Mouse (Mus musculus) intestine, embryonic 15.5 days (tissue): ENCODE results near the gene Tk1. TPM values are rescaled to one million over a fixed set of nuclear protein-coding genes. Genes with fewer than 3 reads are reported as not detected.
A peak's percentile ranks its signal among the peaks of the same experiment; 100 is the strongest.

Experiments
- ATAC-seq: fragments of 200-750 bp; cut with Nextera tagmentation; 2 replicates; pipeline ENCODE4 v1.8.0; 2017; ENCODE audit warnings: moderate TSS enrichment, moderate library complexity
- H3K27ac ChIP-seq: fragments of 300-500 bp; sonication (generic); 2 replicates; pipeline ENCODE4 v1.5.1; 2015; ENCODE audit warnings: mild to moderate bottlenecking, inconsistent platforms
- H3K27me3 ChIP-seq: fragments of 300-500 bp; sonication (generic); replicated peaks from 2 replicates; pipeline ENCODE4 v1.6.1; 2015; ENCODE audit warnings: inconsistent platforms
- H3K36me3 ChIP-seq: fragments of 300-500 bp; sonication (generic); 2 replicates; pipeline ENCODE4 v1.6.1; 2015; ENCODE audit warnings: inconsistent platforms
- H3K4me1 ChIP-seq: fragments of 300-500 bp; sonication (generic); replicated peaks from 2 replicates; pipeline ENCODE4 v1.6.1; 2015; ENCODE audit warnings: inconsistent platforms
- H3K4me2 ChIP-seq: fragments of 300-500 bp; sonication (generic); replicated peaks from 2 replicates; pipeline ENCODE4 v1.6.1; 2015; ENCODE audit warnings: mild to moderate bottlenecking, inconsistent platforms
- H3K4me3 ChIP-seq: fragments of 300-500 bp; sonication (generic); replicated peaks from 2 replicates; pipeline ENCODE4 v1.5.1; 2015; ENCODE audit warnings: inconsistent platforms
- H3K9ac ChIP-seq: fragments of 300-500 bp; sonication (generic); 2 replicates; pipeline ENCODE4 v1.6.1; 2015; ENCODE audit warnings: inconsistent platforms
- H3K9me3 ChIP-seq: fragments of 300-500 bp; sonication (generic); 2 replicates; pipeline ENCODE4 v1.6.1; 2016; ENCODE audit warnings: inconsistent platforms
- WGBS: fragments of 180-500 bp; shearing (Covaris S2); methylation state at CpG from one replicate; pipeline ENCODE4 v1.1.7; 2015; 5-methylcytosine and 5-hydroxymethylcytosine counted together
- polyA plus RNA-seq: library from polyadenylated mRNA; unstranded; fragments of >200 nt; fragmentation: Nextera tagmentation; extraction: Ambion mirVana; gene quantifications from 2 replicates; pipeline ENCODE4 v1.2.1, GENCODE M21; 2015

Gene Tk1
- polyA plus RNA-seq, 1 experiment from 2014 or later, result 144 TPM

GRCm38 (mm10) chr11:117828149-117828887 is 2.4 kb upstream of the Tk1 start:
- Histone ChIP-seq H3K4me2 (peak overlapping the region; percentile 79), H3K9ac (peak overlapping the region; percentile 11; the same call in 1 of the 2 replicates), H3K36me3 (0 out of 2 replicates have a peak, but pooled peaks cover 1% of the 10 kb centered on the region), H3K9me3 (no peaks in the 10 kb centered on the region), H3K4me3 (no peak overlapping the region), H3K27me3 (no peaks in the 10 kb centered on the region), H3K27ac (peak overlapping the region; percentile 94), H3K4me1 (peaks cover 63% of the 10 kb centered on the region)
- peak; percentile 31; the same call in 1 of the 2 replicates for ATAC-seq
- 56% methylated on average over 18 of the region's 18 CpGs for WGBS

- H3K36me3 ChIP-seq, result 0 out of 2 replicates have a peak, but pooled peaks cover 5% of the 10 kb centered on the region
- WGBS, result 39% methylated on average over 3 of the region's 3 CpGs
- H3K27me3 ChIP-seq, result no peaks in the 10 kb centered on the region
- peak overlapping the region; percentile 79 for H3K4me2 ChIP-seq
- peak overlapping the region; percentile 94 for H3K27ac ChIP-seq
- no peaks in the 10 kb centered on the region for H3K9me3 ChIP-seq
- H3K9ac ChIP-seq, result peak overlapping the region; percentile 11
- no peak for ATAC-seq
- no peak overlapping the region for H3K4me3 ChIP-seq
- H3K4me1 ChIP-seq, result peaks cover 69% of the 10 kb centered on the region
Measured at GRCm38 (mm10) chr11:117827386-117827785, 1.5 kb upstream of the Tk1 start.

DNA sequence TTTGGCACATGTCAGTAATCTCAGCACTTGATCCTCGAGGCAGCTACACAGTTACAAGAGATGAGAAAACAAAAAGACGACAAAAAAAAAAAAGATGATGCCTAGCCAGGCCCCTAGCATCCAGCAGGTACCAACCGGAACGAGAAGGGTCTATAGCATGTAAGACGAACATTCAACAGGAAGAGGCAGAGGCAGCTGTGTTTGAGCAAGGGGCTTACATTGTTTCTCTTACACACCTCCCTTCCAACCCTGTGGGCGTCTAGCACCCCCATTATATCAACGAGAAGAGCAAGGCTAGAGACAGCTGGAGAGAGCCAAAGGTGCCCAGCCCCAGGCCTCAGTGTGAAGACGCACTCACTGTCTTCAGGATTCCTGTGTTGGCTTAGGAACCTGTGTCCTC is 1.0 kb upstream of the Tk1 start:
- Histone ChIP-seq H3K9ac (peak overlapping the region; percentile 11; the same call in 1 of the 2 replicates), H3K27ac (peak overlapping the region; percentile 94), H3K4me1 (peaks cover 68% of the 10 kb centered on the region), H3K4me2 (peak overlapping the region; percentile 79), H3K36me3 (0 out of 2 replicates have a peak, but pooled peaks cover 6% of the 10 kb centered on the region), H3K4me3 (no peak overlapping the region), H3K27me3 (no peaks in the 10 kb centered on the region), H3K9me3 (no peaks in the 10 kb centered on the region)
- no peak for ATAC-seq
- WGBS, result 47% methylated on average over 8 of the region's 8 CpGs

GRCm38 (mm10) chr11:117826164-117826563 is 272 bp upstream of the Tk1 start:
- H3K9me3 ChIP-seq, result no peaks in the 10 kb centered on the region
- H3K4me2 ChIP-seq, result peak overlapping the region; percentile 79
- no peaks in the 10 kb centered on the region for H3K27me3 ChIP-seq
- 0 out of 2 replicates have a peak, but pooled peaks cover 8% of the 10 kb centered on the region for H3K36me3 ChIP-seq
- ATAC-seq, result peak; percentile 6; the same call in 1 of the 2 replicates
- peak overlapping the region; percentile 89 for H3K27ac ChIP-seq
- H3K9ac ChIP-seq, result peak overlapping the region; percentile 65
- H3K4me3 ChIP-seq, result peak overlapping the region; percentile 59
- WGBS, result 8% methylated on average over 5 of the region's 5 CpGs
- H3K4me1 ChIP-seq, result peaks cover 67% of the 10 kb centered on the region

- 12% methylated on average over 23 of the region's 23 CpGs for WGBS
- Histone ChIP-seq H3K27ac (peak overlapping the region; percentile 72), H3K9me3 (no peaks in the 10 kb centered on the region), H3K9ac (peak overlapping the region; percentile 65), H3K4me2 (peak overlapping the region; percentile 79), H3K4me3 (peak overlapping the region; percentile 59), H3K4me1 (peaks cover 53% of the 10 kb centered on the region), H3K27me3 (no peaks in the 10 kb centered on the region), H3K36me3 (peaks cover 21% of the 10 kb centered on the region)
- peak; percentile 46 for ATAC-seq
Measured at GRCm38 (mm10) chr11:117824060-117824969, 1.6 kb downstream of the Tk1 start.

DNA sequence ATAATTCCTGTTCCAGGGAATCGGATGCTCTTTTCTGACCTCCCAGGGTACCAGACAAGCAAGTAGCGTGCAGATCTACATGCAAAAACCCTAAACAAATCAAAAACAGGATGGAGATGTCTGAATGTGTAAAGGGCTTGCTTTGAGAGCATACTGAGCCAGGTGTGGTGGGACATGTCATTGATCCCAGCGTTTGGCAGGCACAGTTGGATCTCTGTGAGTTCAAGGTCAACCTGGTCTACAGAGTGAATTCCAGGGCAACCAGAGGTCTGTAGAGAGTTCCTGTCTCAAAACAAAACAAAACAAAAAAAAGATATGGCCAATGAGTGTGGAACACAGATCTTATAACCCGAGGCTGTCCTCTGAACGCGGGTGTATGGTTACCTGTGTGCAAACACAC is 2.5 kb downstream of the Tk1 start:
- Histone ChIP-seq H3K9ac (no peak overlapping the region), H3K9me3 (no peaks in the 10 kb centered on the region), H3K36me3 (peaks cover 29% of the 10 kb centered on the region), H3K4me2 (peak overlapping the region; percentile 79; the same call in 1 of the 2 replicates), H3K27ac (peak overlapping the region; percentile 67), H3K27me3 (no peaks in the 10 kb centered on the region), H3K4me3 (no peak overlapping the region), H3K4me1 (peaks cover 44% of the 10 kb centered on the region)
- 93% methylated on average over 6 of the region's 6 CpGs for WGBS
- ATAC-seq, result no peak

GRCm38 (mm10) chr11:117822728-117823241 is 3.1 kb downstream of the Tk1 start:
- peaks cover 38% of the 10 kb centered on the region for H3K4me1 ChIP-seq

DNA sequence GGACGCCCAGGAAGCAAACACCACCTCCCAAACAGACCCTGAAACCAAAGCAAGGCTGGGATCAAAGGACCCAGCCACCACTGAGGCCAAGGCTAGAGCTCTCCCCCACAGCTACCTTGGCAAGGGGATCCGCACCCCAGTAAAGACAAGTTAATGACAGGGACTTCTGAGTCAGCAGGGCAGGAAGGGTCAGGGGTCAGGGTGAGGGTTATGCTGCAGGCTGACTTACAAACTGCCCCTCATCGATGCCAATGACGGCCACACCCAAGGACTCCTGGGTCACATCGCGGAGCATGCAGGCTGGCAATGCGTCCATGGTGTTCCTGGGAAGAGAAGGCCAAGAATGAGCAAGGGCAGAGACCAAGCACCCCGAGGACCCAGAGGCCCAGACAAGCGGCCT is 4.0 kb downstream of the Tk1 start:
- Histone ChIP-seq H3K9ac (no peak overlapping the region), H3K36me3 (peaks cover 32% of the 10 kb centered on the region), H3K27me3 (no peaks in the 10 kb centered on the region), H3K4me3 (no peak overlapping the region), H3K27ac (no peak overlapping the region), H3K4me2 (no peak overlapping the region), H3K9me3 (no peaks in the 10 kb centered on the region), H3K4me1 (peaks cover 29% of the 10 kb centered on the region)
- WGBS, result 83% methylated on average over 9 of the region's 9 CpGs
- ATAC-seq, result no peak

More at GRCm38 (mm10) chr11:117822728-117823241, 3.1 kb downstream of the Tk1 start:
- no peaks in the 10 kb centered on the region for H3K27me3 ChIP-seq
- ATAC-seq, result no peak
- peak overlapping the region; percentile 67 for H3K27ac ChIP-seq
- 0 out of 2 replicates have a peak overlapping the region, but pooled peaks have one; percentile 15 for H3K9ac ChIP-seq
- no peak overlapping the region for H3K4me3 ChIP-seq
- H3K9me3 ChIP-seq, result no peaks in the 10 kb centered on the region
- peaks cover 32% of the 10 kb centered on the region for H3K36me3 ChIP-seq
- 57% methylated on average over 7 of the region's 7 CpGs for WGBS
- peak overlapping the region; percentile 34 for H3K4me2 ChIP-seq

DNA sequence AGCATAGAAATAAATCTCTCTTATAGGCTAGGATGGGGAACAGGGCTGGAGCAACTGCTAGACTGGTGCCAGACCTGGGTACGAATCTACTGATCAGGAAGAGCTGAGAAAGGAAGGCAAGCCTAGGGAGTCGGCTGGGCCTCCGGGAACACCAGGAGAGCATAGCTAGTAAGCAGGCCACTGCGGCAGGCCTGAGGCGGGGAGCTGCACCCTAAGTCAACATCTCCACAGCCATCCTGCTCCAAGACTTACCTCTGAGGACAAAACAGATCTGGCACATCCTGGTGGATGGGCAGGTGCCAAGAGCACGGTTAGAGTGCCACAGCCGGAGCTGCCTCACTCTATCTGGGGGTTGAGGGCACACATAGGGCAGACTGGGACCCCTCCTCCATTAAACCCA is 5.7 kb downstream of the Tk1 start:
- H3K4me2 ChIP-seq, result no peak overlapping the region
- no peak overlapping the region for H3K9ac ChIP-seq
- no peak overlapping the region for H3K27ac ChIP-seq
- H3K9me3 ChIP-seq, result no peaks in the 10 kb centered on the region
- ATAC-seq, result no peak
- no peaks in the 10 kb centered on the region for H3K27me3 ChIP-seq
- WGBS, result 91% methylated on average over 7 of the region's 7 CpGs
- peaks cover 37% of the 10 kb centered on the region for H3K36me3 ChIP-seq
- peaks cover 24% of the 10 kb centered on the region for H3K4me1 ChIP-seq
- no peak overlapping the region for H3K4me3 ChIP-seq

GRCm38 (mm10) chr11:117819095-117819494 is 6.8 kb downstream of the Tk1 start:
- ATAC-seq, result no peak
- Histone ChIP-seq H3K4me2 (no peak overlapping the region), H3K36me3 (peaks cover 48% of the 10 kb centered on the region), H3K4me1 (peaks cover 20% of the 10 kb centered on the region), H3K27me3 (no peaks in the 10 kb centered on the region), H3K9ac (no peak overlapping the region), H3K4me3 (no peak overlapping the region), H3K9me3 (no peaks in the 10 kb centered on the region), H3K27ac (no peak overlapping the region)
- WGBS, result 84% methylated on average over 8 of the region's 8 CpGs

DNA sequence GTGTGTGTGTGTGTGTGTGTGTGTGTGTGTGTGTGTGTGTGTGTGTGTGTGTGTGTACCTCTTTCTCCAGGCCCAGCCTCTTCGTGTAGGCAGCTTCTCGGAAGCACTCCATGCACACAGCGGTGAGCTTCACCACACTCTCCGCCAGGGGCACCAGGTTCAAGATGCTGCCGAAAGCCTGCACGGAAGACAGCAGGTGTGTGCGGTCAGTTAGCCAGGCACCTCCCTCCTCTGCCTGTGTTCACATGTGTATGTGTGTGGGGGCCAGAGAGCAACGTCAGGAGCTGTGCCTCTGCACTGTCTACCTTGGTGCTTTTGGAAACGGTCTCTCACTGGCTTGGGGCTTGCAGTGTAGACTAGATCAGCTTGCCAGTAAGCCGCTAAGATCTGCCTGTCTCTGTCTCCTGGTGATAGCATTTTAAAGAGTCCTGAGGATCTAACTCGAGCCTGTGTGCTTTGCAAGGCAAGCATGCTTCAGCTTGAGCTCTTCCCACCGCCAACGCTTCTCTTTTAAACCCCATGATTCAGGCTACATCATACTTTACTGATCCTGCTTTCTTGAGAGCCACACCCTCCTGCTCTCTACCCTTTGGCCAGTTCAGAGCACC is 9.4 kb downstream of the Tk1 start:
- no peak overlapping the region for H3K27ac ChIP-seq
- peaks cover 61% of the 10 kb centered on the region for H3K36me3 ChIP-seq
- H3K4me1 ChIP-seq, result peaks cover under 1% of the 10 kb centered on the region; the same call in 1 of the 2 replicates
- no peak overlapping the region for H3K9ac ChIP-seq
- WGBS, result 82% methylated on average over 13 of the region's 13 CpGs
- no peak overlapping the region for H3K4me3 ChIP-seq
- no peaks in the 10 kb centered on the region for H3K9me3 ChIP-seq
- no peak overlapping the region for H3K4me2 ChIP-seq
- ATAC-seq, result no peak
- H3K27me3 ChIP-seq, result no peaks in the 10 kb centered on the region
